Mouse (Mus musculus) MEL (cell line): ENCODE data around the gene Plb1.

Source experiments
- CTCF ChIP-seq, 3 experiments: IDR thresholded peaks in 2 of 3; conservative IDR thresholded peaks in 1 of 3; 2 replicates each; pipeline ENCODE4 v1.5.1; 2011 to 2012; ENCODE audit warnings: low read length in 3 of 3, low read depth in 2 of 3, mild to moderate bottlenecking in 2 of 3, improper control_type of control experiment in 1 of 3, inconsistent platforms in 1 of 3, mixed read lengths in 1 of 3, moderate library complexity in 1 of 3; ENCODE audit not compliant: control insufficient read depth in 1 of 3, insufficient read depth in 1 of 3, poor library complexity in 1 of 3, severe bottlenecking in 1 of 3
- E2F4 ChIP-seq: IDR thresholded peaks from 2 replicates; pipeline ENCODE4 v1.6.1; 2011; ENCODE audit warnings: low read depth, low read length, improper control_type of control experiment, borderline replicate concordance
- MAZ ChIP-seq: IDR thresholded peaks from 2 replicates; pipeline ENCODE4 v1.6.1; 2012; ENCODE audit warnings: low read depth, mild to moderate bottlenecking, inconsistent platforms, low read length, improper control_type of control experiment
- ZKSCAN1 ChIP-seq: IDR thresholded peaks from 2 replicates; pipeline ENCODE4 v1.6.1; 2012; ENCODE audit warnings: low read depth, mild to moderate bottlenecking, inconsistent platforms, low read length, improper control_type of control experiment, moderate library complexity

- TF ChIP-seq CTCF (IDR thresholded peaks at IDR 0.05 in 2 of 3, conservative IDR thresholded peaks at IDR 0.05 in 1 of 3; ENCODE audit: control insufficient read depth in 1 of 3, insufficient read depth in 1 of 3, low read depth in 2 of 3, low read length in 3 of 3, poor library complexity in 1 of 3, severe bottlenecking in 1 of 3) (no peak), E2F4 (no peak), ZKSCAN1 (no peak), MAZ (no peak)
Measured at GRCm38 (mm10) chr5:32260751-32261150, 28.2 kb downstream of the Plb1 start.
